Mouse (Mus musculus): ENCODE data around the gene Gnb1l. TPM values are rescaled to one million over a fixed set of nuclear protein-coding genes. Genes with fewer than 3 reads are reported as not detected.
A peak's percentile ranks its signal among the peaks of the same experiment; 100 is the strongest.

Gene Gnb1l
- total RNA-seq, 2 experiments from 2014 or later, result 5.8 to 6.0 TPM

DNA sequence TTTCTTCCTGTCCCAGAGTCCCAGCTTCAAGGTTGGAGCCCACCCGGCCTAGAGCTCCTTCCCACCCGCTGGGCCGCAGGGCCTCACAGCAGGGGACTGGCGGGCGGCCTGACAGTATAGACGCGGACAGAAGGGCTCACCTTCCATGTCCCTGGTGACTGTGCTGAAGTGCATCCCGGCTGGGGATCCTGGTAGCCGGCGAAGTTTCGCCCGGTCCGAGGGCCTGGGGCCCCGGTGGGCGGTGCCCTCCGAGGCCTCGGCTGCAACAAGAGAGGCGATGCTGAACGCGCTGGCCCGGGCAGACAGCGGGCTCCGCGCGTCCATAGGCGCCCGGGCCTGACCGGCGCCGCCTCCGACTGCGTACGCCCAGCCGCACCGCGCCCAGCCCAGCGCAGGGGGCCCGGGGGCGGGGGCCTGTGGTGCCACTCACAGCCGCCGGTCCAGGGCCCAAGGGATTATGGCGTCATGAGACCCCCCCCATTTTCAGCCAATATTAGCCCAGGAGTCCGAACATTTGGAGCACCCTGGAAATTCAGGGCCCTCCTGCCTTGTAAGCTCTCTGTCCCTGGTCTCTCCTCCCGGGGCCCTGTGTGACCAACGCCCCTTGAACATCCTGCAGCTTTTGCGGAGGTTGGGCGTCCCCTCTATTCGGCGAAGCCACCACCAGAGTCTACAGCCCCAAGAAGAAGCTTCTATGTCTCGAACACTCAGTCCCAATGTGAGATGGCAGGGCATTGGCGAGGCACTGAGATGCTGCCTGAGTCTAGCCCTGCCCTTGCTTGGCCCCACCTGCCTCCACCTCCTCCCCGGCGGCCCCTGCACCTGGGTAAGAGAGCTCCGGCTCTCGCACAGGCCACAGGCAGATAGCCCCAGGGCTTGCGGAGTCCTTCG lies 89.6 kb downstream of the Gnb1l start:
- no peak overlapping the region; the same call in 1 of the 2 replicates for H3K4me3 ChIP-seq
- DNase-seq (ENCODE audit: low spot score in 2 of 2), result no peak

DNA sequence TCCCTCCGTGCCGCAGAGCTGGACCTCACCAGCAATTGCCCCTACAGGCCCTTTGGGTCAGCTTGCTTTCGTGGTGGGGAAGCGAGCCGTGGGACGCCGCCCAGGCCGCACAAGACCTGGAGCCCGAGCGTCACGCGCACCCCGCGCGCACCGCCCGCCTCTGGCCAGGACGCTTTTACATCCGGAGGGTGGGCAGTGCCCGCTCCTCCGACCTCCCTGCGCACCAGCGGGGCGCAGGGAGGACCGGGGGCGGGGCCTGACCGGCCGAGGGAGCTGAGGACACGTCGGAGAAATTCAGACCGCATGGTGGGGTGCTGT lies 90.2 kb downstream of the Gnb1l start:
- DNase-seq (ENCODE audit: low spot score in 2 of 2), result no peak
- Histone ChIP-seq H3K27ac (no peak overlapping the region), H3K4me3 (no peak overlapping the region)
- TF ChIP-seq CTCF (conservative IDR thresholded peaks at IDR 0.05), result no peak

More for the DNA sequence above, 89.6 kb downstream of the Gnb1l start:
- no peak overlapping the region for H3K27ac ChIP-seq
- no peak for TF ChIP-seq CTCF (conservative IDR thresholded peaks at IDR 0.05)

DNA sequence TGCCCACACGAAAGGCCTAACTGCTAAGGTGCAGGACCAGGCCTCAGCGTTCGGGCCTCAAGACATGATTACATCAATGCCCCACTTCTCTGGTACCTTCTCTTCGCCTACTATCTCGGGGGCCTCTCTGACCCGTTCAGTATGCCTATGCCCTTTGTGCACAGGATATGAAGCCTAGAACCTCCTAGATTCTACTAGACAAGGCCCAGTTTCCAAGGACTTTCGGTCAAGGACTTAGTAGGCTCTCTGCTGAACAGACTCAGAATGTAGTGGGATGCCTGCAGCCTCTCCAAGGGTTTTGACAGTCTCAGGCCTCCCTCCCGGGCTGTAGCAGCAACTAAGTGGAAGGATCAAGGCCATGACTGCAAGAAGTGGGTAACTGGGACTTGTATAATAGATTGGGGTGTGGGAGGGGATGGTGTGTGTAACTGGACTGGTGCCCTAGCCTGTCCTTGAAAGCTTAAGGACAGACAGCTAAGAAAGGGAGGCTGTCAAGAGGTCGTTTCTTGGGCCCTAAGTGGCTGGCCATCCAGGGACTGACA lies 90.6 kb downstream of the Gnb1l start:
- no peak overlapping the region for H3K4me3 ChIP-seq
- TF ChIP-seq CTCF (conservative IDR thresholded peaks at IDR 0.05), result no peak
- H3K27ac ChIP-seq, result no peak overlapping the region
- DNase-seq (ENCODE audit: low spot score in 2 of 2), result no peak

DNA sequence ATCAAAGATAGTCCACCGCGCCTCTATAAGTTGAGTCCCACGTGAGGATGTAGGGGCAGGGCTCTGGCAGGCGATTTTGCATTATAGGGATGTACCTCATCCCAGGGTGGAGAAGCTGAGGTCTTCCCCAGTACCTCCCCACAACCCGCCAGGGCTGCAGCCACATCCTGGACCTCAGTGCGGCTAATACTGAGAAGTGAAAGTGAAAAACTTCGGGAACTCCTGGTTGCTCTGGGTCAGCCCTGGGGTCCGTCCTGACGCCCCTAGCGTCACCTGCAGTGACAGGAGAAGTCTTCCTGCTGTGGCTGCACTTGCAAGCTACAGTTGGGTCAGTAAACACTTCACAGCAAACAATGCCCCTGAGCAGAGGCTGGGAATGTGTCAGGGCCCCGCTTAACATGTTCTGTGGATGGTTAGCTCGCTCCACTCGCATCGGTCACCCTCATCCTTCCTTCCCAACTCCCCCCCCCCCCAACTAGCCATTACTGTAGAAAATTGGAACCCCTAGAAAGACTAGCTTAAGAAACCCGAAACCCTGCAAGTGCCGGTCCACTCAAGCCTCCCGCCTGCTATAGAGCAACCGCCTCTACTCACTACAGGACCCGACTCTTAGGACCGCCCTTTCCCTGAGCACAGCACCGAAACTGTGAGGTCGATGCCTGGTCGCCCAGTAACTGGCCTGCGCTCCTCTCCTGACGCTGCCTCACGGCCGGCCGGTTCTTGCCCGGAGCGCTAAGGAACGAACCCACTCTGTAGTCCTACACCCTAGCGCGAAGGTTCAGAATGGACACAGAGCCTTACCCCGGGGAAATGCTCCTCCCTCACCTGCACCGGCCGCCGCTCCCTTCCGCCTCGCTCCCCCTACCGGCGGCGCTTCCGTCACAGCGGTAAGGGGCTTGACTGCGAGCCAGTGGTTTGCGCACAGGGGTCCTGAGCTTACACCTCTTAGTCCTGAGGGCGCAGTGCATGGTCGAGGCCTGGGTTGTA lies 91.6 kb downstream of the Gnb1l start, which contains the start of gene Tbx1:
Gene Tbx1 (minus strand): TSS at position 868 of the 987 bp plus-strand sequence.
- peak; percentile 63 for TF ChIP-seq CTCF (conservative IDR thresholded peaks at IDR 0.05)
- no peak within 1 kb of the TSS for H3K27ac ChIP-seq
- H3K4me3 ChIP-seq, result peak within 1 kb of the TSS; percentile 32; the same call in 1 of the 2 replicates
- no peak for DNase-seq (ENCODE audit: low spot score in 2 of 2)

DNA sequence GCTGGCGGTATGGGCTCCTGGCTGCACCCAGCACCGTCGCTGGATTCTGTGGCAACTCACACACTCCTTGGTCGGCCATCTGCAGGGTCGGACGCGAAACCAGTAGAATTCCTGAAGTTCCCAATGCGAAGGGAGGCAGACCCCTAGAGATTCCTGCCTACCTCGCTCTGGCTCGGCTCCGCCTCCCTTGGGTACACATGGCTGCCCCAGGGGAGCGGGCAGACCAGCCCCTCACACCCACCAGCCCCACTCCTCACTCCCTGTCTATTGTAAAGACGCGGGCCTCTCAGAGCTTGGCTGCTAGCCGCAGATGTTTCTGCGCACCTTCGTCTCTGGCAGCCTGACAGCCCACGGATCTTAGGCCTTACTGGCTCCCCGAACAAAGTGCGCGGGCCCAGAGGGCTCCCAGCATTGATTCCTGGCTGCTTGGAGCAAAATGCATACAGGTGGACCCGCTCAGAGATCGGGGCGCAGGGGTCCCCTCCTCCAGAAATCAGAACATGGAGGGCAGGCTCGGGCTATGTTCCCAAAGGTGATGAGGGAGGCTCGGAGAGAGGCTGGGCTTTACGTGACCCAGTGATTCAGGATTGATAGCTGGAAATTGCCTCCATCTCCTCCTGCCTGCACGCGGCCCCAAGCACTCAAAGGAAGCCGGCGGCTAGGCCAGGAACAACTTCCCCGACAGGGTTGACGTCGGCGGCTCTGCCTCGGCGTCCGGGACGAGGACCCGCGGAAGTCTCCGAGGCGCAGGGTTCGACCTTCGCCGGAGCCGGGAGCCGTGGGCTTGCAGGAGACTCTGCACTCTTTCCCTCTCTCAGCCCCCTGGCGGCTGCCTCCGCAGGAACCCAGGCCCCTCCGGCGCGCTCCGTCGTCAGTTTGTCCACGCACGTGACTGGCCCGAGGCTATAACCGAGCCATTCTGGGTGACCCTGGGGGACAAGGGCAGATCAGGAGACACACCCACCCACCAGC lies 92.8 kb downstream of the Gnb1l start:
- Histone ChIP-seq H3K4me3 (peak overlapping the region; percentile 22; the same call in 1 of the 2 replicates), H3K27ac (no peak overlapping the region)
- DNase-seq (ENCODE audit: low spot score in 2 of 2), result no peak
- TF ChIP-seq CTCF (conservative IDR thresholded peaks at IDR 0.05), result peak; percentile 61

DNA sequence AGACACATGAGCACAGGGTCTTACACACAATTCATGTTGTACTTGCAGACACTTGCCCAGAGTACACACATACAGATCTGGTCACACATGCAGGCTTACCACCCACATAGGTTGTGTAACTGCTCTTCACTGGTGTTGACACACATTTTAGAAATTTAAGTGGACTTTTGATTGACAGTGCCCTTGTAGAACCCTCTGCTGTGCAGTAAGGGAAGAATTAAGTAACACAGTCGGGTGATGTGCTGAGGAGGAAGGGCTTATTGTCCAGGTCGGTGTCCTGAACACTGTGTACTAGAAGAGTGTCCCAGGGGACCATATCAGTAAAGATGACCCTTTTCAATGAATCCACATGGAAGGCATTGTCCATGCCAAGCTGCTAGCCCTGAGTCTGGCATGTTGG lies 95.4 kb downstream of the Gnb1l start:
- no peak for DNase-seq (ENCODE audit: low spot score in 2 of 2)
- H3K4me3 ChIP-seq, result no peak overlapping the region
- H3K27ac ChIP-seq, result no peak overlapping the region
- TF ChIP-seq CTCF (conservative IDR thresholded peaks at IDR 0.05), result no peak

DNA sequence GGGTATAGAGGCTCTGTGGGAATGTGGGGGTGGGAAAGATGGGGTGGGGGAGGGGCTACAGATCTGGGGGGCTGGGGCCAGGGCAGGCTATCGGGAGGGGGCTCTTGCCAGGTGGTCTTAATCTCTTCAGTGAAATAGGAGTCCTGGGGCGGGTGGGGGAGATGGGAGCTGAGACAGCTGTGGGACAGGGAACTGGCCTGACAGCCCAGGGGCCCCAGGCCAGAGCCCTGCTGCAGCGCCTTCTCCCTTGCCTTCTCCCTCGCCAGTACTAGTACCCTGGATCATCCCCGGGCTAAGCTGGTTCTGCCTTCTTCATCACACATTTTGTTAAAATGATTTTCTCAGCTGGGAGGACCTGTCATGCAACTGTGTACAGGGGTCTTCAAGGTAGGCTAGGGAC lies 97.7 kb downstream of the Gnb1l start:
- Histone ChIP-seq H3K27ac (no peak overlapping the region), H3K4me3 (no peak overlapping the region)
- no peak for DNase-seq (ENCODE audit: low spot score in 2 of 2)
- no peak for TF ChIP-seq CTCF (conservative IDR thresholded peaks at IDR 0.05)

DNA sequence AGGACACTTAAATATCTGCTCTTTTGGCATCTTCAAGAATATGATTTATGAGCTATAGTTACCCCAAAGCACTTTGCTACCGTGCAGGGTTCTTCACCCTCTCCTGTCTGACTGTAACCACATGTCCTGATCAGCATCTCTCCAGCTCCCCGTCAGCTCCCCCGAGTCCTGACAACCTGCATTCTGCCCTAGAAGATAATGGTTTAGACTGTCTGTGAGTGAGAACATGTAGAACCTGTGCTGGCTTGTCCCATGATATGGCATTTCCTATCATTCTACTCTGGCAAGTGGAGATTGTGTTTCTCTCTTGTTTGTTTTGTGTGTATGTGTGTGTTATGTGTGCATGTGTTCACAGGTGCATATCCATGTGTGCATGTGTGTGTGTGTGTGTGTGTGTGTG lies 99.5 kb downstream of the Gnb1l start:
- Histone ChIP-seq H3K27ac (no peak overlapping the region), H3K4me3 (no peak overlapping the region)
- no peak for TF ChIP-seq CTCF (conservative IDR thresholded peaks at IDR 0.05)
- DNase-seq (ENCODE audit: low spot score in 2 of 2), result no peak

DNA sequence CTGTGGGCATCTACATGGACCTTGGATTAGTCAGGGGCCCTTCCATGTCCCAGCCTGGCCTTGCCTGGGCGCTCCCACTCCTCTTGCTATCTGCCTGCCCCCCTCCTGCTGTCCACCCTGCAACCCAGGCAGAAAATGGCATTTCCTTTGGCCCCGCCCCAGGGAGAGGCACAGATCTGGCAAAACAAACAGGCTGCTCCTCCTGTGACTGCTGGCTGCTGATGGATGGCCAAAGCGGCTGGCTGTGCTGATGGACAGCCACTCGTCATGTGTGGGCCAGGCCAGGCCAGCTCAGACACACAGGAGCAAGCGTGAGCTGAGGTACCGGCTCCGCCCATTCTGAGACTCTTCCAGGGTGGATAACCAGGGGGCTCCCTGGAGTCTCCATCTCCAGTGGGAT lies 102.9 kb downstream of the Gnb1l start:
- no peak overlapping the region for H3K27ac ChIP-seq
- no peak for DNase-seq (ENCODE audit: low spot score in 2 of 2)
- no peak overlapping the region for H3K4me3 ChIP-seq
- no peak for TF ChIP-seq CTCF (conservative IDR thresholded peaks at IDR 0.05)

DNA sequence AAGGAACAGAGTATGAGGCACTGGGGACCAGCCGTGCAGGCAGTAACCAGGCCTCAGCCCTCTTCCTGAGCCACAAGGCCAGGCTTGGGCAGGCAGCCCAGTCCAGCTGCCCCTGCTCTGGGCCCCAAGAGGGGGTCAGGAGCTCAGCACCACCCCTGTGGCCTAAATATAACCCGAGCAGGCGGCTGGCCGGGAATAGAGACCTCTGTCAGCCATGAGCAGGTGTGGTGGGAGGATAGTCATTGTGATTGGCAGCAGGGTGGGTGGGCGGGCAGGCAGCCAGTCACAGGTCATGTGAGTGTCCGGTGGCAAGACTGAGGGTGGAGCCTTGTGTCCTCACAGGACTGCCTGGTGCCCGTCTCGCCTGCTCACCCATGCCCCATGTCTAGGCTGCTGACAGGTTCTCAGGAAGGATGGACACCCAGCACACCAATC lies 105.8 kb downstream of the Gnb1l start:
- no peak for DNase-seq (ENCODE audit: low spot score in 2 of 2)
- TF ChIP-seq CTCF (conservative IDR thresholded peaks at IDR 0.05), result no peak
- no peak overlapping the region for H3K27ac ChIP-seq
- no peak overlapping the region for H3K4me3 ChIP-seq

DNA sequence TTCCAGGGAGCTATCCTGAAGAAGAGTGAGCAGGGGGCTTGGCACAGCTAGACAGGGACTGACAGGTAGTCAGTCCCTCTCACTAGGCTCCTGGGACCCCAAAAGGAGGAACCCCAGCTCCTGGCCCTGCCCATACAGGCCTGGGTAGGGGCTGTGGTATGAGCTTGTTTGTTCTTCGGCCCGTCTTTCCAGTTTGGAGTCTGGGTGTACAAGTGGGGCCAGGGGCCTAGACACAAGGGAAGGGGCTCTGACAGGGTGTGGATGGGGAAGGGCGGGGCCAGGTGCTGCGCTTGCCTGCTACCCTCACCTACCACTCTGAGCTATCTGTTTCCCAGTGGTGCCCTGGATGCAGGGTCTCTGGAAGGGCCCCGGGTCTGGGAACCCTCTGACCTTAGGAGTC lies 107.2 kb downstream of the Gnb1l start:
- TF ChIP-seq CTCF (conservative IDR thresholded peaks at IDR 0.05), result no peak
- H3K4me3 ChIP-seq, result no peak overlapping the region
- no peak for DNase-seq (ENCODE audit: low spot score in 2 of 2)
- no peak overlapping the region for H3K27ac ChIP-seq

DNA sequence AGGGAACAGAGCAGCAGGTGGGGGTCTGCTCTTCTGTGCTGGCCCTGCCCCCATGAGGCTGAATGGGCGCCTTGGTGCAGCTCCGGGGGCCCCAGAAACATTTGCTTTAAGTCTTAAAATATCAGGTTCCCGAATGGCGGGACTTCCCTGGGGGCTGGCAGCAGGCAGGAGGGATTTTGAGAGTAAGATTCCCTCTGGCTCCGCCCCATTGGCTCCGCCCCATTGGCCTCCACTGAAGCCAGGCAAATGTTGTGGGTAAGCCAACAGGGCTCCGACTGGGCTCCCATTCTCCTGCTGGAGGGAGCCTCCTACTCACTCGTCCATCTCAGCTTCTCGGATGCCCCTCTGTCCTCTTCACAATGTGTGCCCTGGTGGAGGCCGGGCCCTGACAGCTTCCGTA lies 109.7 kb downstream of the Gnb1l start:
- Histone ChIP-seq H3K27ac (no peak overlapping the region), H3K4me3 (no peak overlapping the region)
- TF ChIP-seq CTCF (conservative IDR thresholded peaks at IDR 0.05), result no peak
- no peak for DNase-seq (ENCODE audit: low spot score in 2 of 2)
